Mouse (Mus musculus) gastrocnemius, postnatal 14 days (tissue): Measurements from ENCODE around the gene Ccl27a. TPM values are rescaled to one million over a fixed set of nuclear protein-coding genes. Genes with fewer than 3 reads are reported as not detected.

Source experiments
- DNase-seq: peaks from one replicate; pipeline ENCODE4 v3.0.0; 2021; ENCODE audit warnings: mixed read lengths
- intact Hi-C: fragments of 180-260 bp; cut with DNase I; formaldehyde crosslinking; loops from one replicate; pipeline ENCODE4 v1.15.1; 2025; ENCODE audit warnings: low total_unique reads
- total RNA-seq, 2 experiments: library from RNA; stranded (reverse); gene quantifications; 2 replicates each; pipeline ENCODE4 v1.2.3; 2021

Ccl27a gene
- total RNA-seq, 2 experiments from 2014 or later = 27.3 to 31.4 TPM

GRCm38 (mm10) chr4:41758021-41758420, 16.0 kb downstream of the Ccl27a start:
- no peak for DNase-seq
- intact Hi-C loops = no loop called here

GRCm38 (mm10) chr4:41757321-41757720, 16.7 kb downstream of the Ccl27a start:
- intact Hi-C loops = no loop called here
- DNase-seq = no peak

GRCm38 (mm10) chr4:41756440-41756839, 17.6 kb downstream of the Ccl27a start:
- no peak for DNase-seq
- intact Hi-C loops = no loop called here

GRCm38 (mm10) chr4:41755338-41756305, 18.4 kb downstream of the Ccl27a start, which contains the start of gene Sigmar1:
Gene Sigmar1 (minus strand): TSS chr4:41756157.
- intact Hi-C loops = no loop called here
- DNase-seq = peak; percentile 79

DNA sequence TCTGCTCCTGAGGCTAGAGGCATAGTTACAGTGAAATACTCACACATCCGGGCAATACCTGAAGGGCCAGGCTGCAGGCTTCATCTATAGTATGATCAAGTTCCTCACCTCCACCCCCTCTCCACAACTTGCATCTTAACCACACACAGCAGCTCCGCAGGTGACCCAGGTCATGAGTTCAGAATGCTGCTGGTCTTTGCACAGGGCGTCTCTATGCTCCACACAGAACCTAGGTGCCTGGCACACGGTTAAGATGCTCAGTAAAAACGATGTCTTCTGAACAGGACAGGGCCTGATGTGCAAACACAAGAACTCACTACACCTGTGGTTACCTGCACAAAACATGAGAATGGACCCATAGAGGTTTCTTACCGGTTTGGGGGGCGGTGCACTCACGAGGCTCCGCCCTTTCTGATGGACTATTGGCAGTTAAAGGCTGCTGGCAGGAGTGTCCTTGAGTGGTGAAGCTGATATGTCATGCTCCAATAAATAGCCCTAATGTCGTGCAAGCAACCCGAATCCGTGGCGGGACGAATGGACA, 19.2 kb downstream of the Ccl27a start, which contains the start of gene Galt:
Galt (plus strand) TSS at position 432 of the 541 bp plus-strand sequence.
- intact Hi-C loops = no loop called here
- DNase-seq = no peak

DNA sequence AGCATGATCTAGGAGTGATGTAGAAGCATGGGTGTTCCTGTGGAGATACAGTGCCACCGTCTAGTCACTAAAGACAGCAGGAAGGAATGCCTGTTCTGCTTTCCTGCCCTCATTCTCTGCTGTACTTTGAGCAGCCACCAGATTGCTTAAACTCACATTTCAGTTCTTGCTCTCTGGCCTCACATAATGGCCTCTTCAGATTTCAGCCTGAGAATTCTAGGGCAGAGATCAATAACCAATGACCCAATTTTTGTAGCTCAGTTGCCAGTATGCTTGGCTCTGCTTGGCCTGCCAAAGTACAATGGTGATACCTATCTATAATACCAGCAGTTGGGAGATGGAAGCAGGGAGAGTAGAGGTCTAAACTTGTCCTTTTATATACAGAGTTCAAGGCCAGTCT, 29.0 kb downstream of the Ccl27a start:
- no peak for DNase-seq
- intact Hi-C loops = no loop called here

- no peak for DNase-seq
- intact Hi-C loops = no loop called here
Observed at GRCm38 (mm10) chr4:41744131-41744530, 29.9 kb downstream of the Ccl27a start.

DNA sequence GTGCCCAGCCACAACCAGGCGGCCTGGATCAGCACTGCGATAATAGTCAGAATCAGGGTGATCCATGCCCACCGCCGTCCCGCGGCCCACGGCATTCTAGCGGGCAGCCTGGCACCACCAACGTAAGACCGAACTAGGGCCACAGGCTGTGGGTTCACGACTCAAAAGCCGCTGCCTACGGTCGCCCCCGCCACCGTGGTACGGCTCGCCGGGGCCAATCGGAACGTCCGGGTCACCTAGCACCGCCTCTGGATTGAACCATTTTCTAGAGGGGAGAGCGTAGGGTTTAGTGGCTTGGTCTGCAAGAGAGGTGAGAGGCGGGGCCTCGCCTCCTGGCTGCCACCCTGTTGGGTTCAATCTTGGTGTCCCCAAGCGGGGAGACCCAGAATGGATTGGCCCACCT, 32.9 kb downstream of the Ccl27a start:
- intact Hi-C loops = no loop called here

DNA sequence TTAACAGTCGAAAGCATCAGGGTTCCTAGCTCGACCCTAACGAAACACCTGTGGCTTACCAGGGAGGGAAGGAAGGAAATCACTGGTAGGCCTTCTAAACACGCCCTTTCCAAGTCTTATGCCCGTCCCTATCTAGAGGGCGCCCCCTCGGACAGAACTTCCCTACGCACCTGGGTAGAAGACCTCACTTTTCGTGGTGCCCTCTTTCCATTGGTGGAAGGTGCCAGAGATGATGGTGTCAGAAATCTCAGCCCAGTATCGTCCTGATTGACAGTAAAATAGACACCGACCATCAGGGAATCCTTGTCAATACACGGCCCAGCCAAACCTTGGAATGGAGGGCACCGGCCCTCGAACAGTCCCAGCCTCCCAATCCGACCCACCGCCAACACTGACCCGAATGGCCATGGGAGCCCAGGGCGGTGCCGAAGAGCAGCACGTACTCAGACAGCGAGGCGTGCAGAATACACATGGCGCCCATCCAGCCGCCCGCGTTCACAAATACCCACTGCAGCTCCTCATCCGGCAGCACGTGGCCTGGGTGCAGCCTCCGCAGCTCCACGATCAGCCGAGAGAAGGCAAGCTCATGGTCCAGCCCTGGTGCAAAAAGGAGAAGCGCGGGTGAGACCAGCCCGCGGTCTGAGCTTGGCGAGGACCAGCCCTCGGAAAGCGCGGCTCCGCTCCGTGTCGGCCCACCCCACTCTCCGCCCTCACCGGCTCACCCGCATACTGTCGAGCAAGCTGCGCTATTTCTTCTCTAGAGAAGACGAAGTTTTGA, 33.5 kb downstream of the Ccl27a start:
- peak; percentile 64 for DNase-seq
- intact Hi-C loops = no loop called here

More for the DNA sequence above, 32.9 kb downstream of the Ccl27a start:
- peak; percentile 90 for DNase-seq

- no peak for DNase-seq
- intact Hi-C loops = no loop called here
Observed at GRCm38 (mm10) chr4:41739260-41739659, 34.8 kb downstream of the Ccl27a start.

- DNase-seq = no peak
Observed at GRCm38 (mm10) chr4:41738256-41738603, 35.8 kb downstream of the Ccl27a start.

GRCm38 (mm10) chr4:41737602-41738255, 36.3 kb downstream of the Ccl27a start:
- peak; percentile 73 for DNase-seq
- intact Hi-C loops = loop anchor here (2.0 kb wide), 1 partner anchor 21 kb away; no protein-coding TSS in a partner anchor

More at GRCm38 (mm10) chr4:41738256-41738603, 35.8 kb downstream of the Ccl27a start:
- intact Hi-C loops = no loop called here

- intact Hi-C loops = no loop called here
- DNase-seq = no peak
Observed at GRCm38 (mm10) chr4:41731052-41731765, 42.8 kb downstream of the Ccl27a start, which contains the start of gene Arid3c. Gene Arid3c (minus strand): TSS chr4:41731142.

GRCm38 (mm10) chr4:41726826-41727621, 47.0 kb downstream of the Ccl27a start:
- DNase-seq = no peak
- intact Hi-C loops = no loop called here

DNA sequence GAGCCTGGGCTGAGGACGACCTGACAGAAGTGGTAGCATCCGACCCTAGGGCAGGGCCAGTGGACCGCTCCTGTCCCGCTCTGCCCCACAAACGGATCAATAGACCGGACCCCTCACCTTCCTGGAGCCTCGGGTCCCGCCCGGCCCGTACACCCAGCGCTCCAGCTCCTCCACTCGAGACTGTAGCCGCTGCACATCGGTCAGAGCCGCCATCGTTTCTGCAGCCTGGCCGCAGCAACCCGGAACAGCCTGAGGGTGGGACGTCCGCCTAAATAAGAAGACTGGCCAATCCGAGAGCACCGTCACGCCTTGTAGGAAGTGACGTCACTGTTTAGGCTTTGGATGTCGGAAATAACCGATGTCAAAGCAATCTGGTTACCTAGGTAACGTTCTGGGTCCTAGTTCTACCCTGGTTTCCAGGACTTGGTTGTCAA, 51.1 kb downstream of the Ccl27a start, which contains the start of gene Dctn3:
Dctn3 (minus strand) TSS at position 253 of the 434 bp plus-strand sequence.
- intact Hi-C loops = no loop called here
- peak; percentile 83 for DNase-seq
